Mouse (Mus musculus) neutrophil, adult 65 days (primary cell): ENCODE data around the gene Gpr160. TPM values are rescaled to one million over a fixed set of nuclear protein-coding genes. Genes with fewer than 3 reads are reported as not detected.

Experiments used
- total RNA-seq: library from RNA; stranded (reverse); gene quantifications from 2 replicates; pipeline ENCODE4 v1.2.4, GENCODE M21; 2023

The Gpr160 gene
- total RNA-seq = 24.9 and 25.3 TPM in 2 replicates

GRCm38 (mm10) chr3:30855604-30856458 is at the start of gene Gpr160:
TSS of gene Gpr160 (plus strand) at chr3:30855950.

Other genes with a start within 250 kb of the Gpr160 start
- gene Lrriq4, start 211.4 kb upstream of the Gpr160 start, total RNA-seq = not detected in 2 replicates
- not detected in 2 replicates for gene Lrrc34, start 208.1 kb upstream of the Gpr160 start, total RNA-seq
- not detected in 2 replicates for gene Lrrc31, start 156.1 kb upstream of the Gpr160 start, total RNA-seq
- gene Samd7, start 109.7 kb upstream of the Gpr160 start, total RNA-seq = not detected in 2 replicates
- gene Sec62, start 63.1 kb upstream of the Gpr160 start, total RNA-seq = 57.9 and 61.0 TPM in 2 replicates
- gene Phc3, start 113.5 kb downstream of the Gpr160 start, total RNA-seq = 29.3 and 35.3 TPM in 2 replicates
- 11.2 and 14.1 TPM in 2 replicates for gene Prkci, start 139.8 kb downstream of the Gpr160 start, total RNA-seq
- gene Skil, start 239.1 kb downstream of the Gpr160 start, total RNA-seq = 79.5 and 108 TPM in 2 replicates